Mouse (Mus musculus) v-Abl transformed pro-B cells (cell line): ENCODE data around the gene Tex14.
"Not testable (repeated sequence)": the region's sequence is repeated elsewhere in the genome, so short reads cannot be mapped to it uniquely, and the experiment has no call there.

Source experiments
- in situ Hi-C, 2 experiments: fragments of 400-800 bp; cut with MboI; formaldehyde crosslinking; loops; one replicate each; pipeline ENCODE4 v1.15.1; 2025; ENCODE audit not compliant: unreplicated experiment in 2 of 2

The Tex14 gene

DNA sequence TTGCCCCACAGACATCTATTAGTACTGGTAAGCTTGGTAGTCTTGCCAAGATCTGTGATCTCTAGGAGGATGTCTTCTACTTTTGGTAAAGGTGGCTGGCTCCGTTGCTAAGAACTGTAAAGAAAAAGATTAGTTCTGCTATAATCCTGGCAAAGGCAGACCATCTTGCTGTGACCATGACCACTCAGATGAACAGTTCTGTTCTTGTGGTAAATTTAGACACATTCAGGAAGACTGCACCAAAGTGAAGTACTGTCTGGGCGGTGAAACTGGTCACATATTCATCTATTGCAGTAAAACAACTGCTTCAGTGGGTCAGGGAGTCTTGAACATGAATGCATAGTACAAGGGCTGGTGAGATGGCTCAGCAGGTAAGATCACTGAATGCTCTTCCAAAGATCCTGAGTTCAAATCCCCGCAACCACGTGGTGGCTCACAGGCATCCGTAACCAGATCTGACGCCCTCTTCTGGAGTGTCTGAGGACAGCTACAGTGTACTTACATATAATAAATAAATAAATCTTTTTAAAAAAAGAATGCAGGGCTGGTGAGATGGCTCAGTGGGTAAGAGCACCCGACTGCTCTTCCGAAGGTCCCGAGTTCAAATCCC is 63.9 kb downstream of the Tex14 start:
- in situ Hi-C loops: no loop called here

DNA sequence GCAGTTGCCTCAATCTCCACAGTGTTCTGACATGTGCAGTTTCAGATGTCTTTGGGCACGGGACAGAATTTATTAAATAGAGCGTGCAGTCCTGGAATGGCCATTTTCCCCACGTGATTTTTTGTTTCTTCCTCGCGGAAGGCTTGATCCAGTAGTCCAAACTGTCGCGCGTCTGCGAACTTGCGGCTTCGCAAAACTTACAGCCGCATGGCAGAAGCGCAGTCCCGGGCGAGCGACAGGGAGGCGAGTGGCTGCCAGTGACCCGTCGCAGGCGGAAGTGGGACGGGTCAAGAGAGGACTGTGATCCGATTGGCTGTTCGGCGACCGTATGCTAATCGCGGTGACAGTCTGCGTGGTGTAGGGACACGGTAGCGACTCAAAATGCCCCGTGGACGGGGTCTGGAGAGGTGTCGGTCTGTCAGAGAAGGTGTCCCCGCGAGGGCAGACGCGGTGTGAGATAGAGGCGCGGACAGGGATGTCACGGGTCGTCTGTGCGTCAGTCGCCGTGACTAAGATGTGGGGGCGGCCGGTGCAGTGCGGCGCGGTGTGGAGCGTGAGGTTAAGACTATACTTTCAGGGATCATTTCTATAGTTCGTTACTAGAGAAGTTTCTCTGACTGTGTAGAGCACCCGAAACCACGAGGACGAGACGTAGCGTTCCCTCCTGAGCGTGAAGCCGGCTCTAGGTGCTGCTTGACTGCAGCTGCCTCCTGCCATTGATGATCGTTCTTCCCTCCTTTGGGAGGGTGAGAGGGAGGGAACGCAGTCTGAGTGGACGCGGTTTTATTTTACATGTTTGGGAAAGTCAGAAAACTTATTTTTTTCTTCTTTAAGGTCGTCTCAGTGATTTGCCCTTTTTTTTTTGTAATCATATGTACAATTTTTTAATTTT is 66.2 kb downstream of the Tex14 start:
- in situ Hi-C loops: not testable (repeated sequence)

DNA sequence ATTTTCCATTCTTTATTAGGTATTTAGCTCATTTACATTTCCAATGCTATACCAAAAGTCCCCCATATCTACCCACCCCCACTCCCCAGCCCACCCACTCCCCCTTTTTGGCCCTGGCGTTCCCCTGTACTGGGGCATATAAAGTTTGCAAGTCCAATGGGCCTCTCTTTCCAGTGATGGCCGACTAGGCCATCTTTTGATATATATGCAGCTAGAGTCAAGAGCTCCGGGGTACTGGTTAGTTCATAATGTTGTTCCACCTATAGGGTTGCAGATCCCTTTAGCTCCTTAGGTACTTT is 66.8 kb downstream of the Tex14 start:
- in situ Hi-C loops: not testable (repeated sequence)

DNA sequence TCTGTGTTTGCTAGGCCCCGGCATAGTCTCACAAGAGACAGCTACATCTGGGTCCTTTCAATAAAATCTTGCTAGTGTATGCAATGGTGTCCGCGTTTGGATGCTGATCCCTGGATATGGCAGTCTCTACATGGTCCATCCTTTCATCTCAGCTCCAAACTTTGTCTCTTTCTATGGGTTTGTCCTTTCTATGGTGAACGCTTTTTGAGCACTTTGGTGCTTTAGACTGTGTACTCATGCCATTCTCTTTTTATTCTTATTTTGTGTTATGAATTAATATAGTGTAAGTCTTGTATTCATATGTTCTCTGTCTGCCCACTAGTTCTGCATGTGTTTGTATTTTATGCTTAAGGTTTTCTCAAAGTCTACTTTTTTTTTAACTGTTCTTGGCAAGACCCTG is 67.2 kb downstream of the Tex14 start:
- in situ Hi-C loops: not testable (repeated sequence)

DNA sequence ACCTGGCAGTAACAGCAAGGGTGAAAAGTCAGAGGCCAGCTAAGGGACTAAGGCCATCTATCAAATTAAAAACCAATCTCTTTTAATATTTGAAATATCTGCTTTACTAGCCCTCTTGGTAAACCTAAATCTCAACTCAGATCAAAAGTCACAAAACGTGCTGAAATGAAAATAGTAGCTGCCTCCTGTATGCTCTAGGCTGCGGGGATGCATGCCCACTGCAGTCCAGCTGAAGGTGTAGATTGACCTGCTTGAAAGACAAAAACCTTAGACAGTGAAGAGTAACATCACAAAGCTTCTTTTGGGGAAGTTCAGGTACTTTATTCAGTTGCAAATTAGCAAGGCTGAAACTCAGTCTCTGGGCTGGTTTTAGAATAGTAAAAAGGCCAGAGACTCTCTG is 74.3 kb downstream of the Tex14 start:
- in situ Hi-C loops: not testable (repeated sequence)

DNA sequence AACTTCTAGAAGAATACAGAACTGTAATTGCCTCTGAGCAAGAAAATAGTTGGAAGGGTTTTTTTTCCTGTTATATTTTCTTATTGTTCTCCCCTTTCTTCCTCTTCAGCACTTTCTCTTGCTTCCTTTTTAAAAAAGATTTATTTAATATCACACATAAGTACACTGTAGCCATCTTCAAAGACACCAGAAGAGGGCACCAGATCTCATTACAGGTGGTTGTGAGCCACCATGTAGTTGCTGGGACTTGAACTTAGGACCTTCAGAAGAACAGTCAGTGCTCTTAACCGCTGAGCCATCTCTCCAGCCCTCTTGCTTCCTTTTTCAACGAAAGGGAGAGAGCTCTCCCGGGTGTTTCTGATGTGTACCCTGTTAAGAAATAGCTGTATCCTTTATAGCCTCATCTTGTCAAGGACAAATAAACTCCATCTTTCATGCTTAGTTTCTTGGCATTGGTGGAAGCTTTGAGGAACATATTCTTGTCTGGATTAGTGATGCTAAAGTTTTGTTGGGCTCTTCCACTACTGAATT is 79.0 kb downstream of the Tex14 start:
- in situ Hi-C loops: no loop called here

DNA sequence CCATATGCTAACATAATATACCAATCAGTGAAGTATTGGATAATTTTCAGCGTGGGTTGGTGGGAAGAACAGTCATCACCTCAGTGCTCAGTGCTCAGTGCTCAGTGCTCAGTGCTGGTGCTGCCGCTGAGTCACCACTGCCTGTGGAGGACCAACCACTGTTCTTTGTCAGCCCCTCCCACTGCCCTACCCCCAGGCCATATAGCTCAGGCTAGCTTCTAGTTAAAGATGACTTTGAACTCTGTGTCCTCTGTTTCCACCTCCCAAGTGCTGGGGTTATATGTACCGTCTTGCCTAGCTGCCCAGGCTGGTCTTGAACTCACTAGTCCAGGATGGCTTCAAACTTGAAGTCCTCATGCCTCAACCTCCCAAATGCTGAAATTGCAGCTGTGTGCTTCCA is 84.1 kb downstream of the Tex14 start:
- in situ Hi-C loops: no loop called here

DNA sequence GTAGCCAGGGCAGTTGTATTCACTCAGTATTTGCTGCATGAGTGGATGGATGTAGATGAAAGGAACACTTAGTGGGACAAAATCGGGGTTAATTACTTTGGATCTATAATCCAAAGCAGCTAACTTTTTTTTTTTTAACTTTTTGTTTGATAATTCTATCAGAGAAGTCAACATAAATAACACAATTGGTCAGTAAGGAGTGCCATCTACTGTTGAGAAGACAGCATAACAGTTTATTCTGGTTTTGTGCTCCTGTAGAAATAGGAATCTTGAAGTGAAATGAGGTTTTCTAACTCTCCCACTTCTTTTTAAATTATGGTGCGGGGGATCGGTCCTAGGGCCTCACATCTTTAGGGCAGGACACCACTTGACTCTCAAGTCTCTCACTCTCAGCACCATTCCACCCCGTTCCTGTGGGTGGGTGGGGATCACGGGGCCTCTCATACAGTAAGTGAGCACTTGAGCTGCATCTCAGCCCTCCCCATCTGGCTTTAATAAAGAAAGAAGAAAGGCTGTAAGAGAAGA is 99.9 kb downstream of the Tex14 start:
- in situ Hi-C loops: loop anchor here (5.0 kb wide), 3 partner anchors 112 to 292 kb away; no protein-coding TSS in a partner anchor

DNA sequence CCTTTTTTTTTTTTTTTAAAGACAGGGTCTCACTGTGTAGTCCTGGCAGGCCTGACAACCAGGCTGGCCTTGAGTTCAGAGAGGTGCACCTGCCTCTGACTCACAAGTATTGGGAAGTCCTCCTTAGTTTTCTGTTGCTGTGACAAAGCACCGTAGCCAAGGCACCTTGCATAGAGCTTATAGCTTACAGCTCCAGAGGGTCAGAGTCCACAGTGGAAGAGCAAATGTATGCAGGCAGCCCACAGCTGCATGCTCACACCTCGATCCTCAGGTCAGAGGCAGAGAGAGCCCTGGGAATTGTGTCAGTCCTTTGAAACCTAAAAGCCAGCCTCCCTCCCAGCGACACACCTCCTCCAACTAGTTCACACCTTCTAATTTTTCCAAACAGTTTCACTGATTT is 101.6 kb downstream of the Tex14 start:
- in situ Hi-C loops: loop anchor here in 1 of 2 experiments (5.0 kb wide), 3 partner anchors 114 to 294 kb away; no protein-coding TSS in a partner anchor

DNA sequence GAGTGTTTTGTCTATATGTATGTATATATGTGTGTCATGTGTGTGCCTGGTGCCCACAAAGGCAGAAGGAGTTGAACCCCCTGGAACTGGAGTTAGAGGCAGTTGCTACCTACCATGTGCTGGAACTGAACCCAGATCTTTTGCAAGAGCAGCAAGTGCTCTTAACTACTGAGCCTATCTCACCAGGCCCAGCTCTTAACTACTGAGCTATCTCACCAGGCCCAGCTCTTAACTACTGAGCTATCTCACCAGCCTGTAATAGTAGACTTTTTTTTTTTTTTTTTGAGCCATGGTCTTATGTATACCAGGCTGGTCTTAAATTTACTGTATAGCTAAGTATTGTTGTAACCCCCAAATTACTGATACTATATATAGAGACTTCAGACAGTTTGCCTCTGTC is 102.2 kb downstream of the Tex14 start:
- in situ Hi-C loops: loop anchor here in 1 of 2 experiments (5.0 kb wide), 3 partner anchors 115 to 295 kb away; no protein-coding TSS in a partner anchor

DNA sequence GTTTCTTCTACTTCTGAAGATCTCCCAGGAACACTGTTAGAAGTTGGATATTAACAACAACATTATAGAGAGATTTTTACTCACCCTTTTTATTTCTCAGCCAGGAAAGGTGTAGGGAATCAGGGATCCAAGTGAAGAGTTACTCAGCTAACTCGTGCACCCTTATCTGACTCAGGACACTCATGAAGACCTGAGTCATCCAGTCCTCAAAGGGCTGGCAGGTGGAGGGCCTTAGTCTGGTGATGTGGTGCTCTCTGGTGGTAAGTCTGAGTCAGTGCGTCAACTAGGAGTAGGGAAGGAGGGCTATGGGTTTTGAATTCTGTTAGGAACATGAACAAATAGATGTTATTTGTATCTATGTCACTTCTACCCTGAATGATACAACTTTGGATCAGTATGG is 114.4 kb downstream of the Tex14 start:
- in situ Hi-C loops: no loop called here

DNA sequence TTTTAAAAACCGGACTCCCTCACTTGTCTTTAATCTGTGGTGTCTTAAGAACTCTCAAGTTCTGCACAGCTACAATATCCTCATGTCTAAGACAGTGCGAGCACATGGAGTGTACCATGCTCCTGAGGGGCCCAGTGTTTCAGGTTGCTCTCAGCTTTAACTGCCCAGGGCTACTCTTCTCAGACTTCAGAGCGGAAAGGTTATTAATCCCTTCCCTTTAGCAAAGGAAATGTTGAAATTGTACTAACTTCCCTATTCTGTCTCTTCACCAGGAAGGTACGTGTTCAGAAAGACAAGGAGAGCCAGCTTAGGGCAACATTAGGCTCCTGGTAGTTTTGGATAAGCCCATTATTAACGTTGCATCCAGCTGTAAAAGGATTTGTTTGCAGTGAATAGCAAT is 118.6 kb downstream of the Tex14 start:
- in situ Hi-C loops: no loop called here

DNA sequence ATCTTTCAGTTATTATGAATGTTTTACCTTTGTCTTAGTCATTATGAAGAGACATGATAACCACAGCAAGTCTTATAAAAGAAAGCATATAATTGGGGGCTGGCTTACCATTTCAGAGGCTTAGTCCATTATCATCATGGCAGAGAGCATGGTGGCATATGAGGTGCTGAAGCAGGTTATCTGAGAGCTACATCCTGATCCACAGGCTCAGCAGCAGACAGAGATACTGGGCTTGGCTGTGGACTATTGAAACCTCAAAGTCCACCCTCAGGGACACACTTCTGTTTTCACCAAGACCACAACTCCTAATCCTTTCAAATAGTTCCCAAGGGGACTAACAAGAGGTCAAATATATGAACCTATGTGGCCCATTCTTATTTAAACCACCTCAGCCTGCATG is 119.1 kb downstream of the Tex14 start:
- in situ Hi-C loops: no loop called here

DNA sequence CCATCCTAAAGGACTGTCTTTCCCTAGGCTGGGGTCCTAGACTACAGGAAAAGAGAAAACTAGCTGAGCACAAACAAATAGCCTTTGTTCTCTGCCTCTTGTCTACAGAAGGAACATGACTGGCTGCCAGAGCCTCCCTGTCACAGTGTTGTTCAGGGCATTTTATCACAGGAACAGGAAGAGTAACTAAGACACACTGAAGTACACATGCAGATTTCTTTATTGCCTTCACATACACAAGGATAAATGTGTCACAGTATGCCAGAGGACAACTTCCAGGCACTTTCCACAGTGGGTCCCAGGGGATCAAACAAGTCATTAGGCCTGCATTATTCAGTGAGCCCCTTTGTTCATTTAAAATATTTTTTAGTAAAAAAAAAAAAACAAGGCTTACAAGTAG is 119.9 kb downstream of the Tex14 start:
- in situ Hi-C loops: no loop called here

DNA sequence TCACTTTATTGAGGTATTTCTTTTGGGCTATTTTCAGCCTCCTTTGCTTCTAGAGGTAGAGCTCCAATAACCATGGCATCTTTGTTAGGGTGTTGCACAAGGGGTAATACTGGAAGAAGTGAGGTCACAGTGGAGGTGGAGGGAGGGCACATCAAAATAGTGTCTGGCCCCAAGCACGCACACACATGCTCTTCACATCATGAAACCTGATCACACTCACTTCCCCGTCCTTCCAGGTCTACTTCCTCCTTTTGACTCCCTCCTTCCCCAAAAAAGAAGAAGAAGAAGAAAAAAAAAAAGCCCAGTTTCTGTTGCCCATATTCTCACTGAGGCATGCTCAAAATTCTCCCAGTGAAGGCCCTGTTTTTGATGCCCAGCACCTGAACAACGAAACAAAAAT is 122.5 kb downstream of the Tex14 start:
- in situ Hi-C loops: no loop called here

DNA sequence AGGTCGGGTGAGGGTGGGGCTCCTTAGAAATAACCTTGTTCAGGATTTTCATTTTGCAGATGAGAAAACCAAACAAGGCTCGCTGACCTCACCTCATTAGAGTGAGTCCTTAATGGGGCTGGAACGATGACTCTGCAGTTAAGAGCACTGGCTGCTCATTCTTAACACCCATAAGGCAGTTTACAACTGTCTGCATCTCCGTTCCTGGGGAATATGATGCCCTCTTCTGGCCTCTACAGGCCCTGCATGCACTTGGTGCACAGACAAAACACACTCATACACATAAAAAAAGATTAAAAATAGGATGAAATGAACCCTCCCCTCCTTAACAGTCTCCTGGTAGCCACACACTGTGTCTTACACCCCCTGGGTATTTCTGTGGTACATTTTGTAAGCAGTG is 123.1 kb downstream of the Tex14 start:
- in situ Hi-C loops: no loop called here

DNA sequence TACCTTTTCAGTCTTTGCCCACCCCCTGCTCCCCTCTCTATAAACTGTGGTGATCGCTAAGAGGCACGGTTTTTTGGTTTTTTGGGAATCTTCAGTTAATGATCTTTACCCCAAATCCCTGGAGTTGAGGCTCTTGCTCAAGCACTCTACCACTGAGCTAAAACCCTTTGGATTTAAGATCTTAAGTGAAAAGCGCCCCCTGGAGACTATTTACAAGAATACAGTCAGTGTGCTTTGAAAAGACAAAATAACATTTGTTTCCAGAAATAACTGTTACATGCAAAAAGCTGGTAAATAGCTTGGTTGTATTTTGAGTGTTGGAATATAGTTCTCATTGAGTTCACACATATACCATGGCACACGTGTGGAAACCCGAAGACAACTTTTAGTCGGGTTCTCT is 126.8 kb downstream of the Tex14 start:
- in situ Hi-C loops: no loop called here

DNA sequence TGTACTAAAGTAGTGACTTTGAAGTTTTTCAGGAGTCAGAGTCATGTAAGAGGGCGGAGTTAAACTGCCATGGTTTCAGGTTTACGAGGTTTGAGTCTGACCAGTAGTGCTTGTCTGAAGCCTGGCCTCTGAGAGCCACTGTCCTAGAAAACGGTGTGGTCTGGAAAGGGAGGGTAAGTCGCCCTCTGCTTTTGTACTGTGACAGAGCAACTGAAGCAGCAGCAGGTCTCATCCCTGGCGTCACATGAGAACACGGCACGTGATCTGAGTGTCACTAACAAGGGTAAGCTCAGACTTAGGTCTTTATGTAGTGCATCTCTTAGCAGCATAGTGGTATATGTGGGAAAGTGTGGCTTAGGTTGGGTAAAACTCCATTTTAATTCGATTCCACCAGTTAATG is 137.4 kb downstream of the Tex14 start:
- in situ Hi-C loops: no loop called here

DNA sequence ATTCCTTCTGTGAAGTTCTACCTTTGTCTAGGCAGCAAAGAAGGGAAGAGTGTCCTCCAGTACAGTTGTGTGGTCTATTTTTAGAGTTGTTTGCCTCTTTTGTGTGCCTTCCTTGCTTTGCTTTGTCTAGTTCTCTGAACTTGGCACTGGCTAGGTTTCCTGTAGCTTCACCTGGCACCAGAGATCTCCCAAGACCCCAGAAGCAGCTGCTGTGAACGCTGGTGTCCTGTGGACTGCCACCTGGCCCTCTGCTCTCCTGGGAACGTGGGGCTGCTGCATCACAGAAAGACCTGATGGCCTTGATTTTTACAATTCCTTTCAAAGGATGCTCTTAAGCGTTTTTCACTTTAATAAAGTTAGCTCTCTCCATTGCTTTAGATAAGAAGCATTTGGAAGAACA is 138.0 kb downstream of the Tex14 start:
- in situ Hi-C loops: no loop called here

DNA sequence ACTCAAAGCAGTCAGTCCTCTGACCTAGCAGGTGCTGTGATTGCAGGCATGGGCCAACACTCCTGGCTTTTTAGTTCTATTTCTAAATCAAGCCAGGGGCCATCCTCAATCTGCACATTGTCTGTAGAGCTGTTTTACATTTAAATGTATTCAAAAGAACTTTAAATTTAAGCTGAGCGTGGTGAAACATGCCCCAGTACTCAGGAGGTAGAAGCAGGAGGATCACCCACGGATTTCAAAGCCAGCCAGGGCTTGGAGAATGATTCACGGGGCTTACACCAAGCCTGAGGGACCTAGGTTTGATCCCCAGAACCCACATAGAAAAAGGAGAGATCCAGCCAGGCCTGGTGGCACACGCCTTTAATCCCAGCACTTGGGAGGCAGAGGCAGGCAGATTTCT is 148.5 kb downstream of the Tex14 start:
- in situ Hi-C loops: no loop called here

DNA sequence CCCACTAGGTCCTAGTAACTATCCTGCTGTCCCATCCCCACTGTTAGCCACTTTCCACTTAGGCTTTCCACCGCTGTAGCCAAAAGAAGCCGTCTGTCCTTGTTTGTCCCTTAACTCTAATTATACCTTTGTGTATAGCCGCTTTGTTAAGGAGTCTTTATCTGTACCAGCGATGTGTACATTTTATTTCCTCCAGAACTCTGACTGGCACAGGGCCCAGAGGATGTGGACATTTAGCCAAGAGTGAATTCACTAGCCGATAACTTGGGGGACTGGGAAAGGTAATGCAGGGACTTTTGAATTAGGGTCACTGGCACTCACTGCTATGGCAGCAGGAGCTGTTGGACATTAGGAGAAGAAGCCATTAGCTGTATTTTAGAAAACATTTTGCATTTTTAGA is 149.5 kb downstream of the Tex14 start:
- in situ Hi-C loops: no loop called here
